In genomic region chr3:55248508-55248907, GRCm38 (mm10) we compare ENCODE assay signal across 9 mouse cellular contexts. TPM values are rescaled to one million over a fixed set of nuclear protein-coding genes. Genes with fewer than 3 reads are reported as not detected.
DNase-seq lines count a peak whose midpoint lies in the region; TF ChIP-seq lines count a peak whose summit lies in the region.
"Had no signal": no experiment of that assay in that cellular context is flagged by ENCODE, and none has a peak within 500 bp of the region (broad histone marks: within the 10 kb centered on the region; RNA-seq: fewer than 3 reads in every experiment).

No protein-coding gene starts in this region.

- TF ChIP-seq CTCF in brain, embryonic 14.5 days (IDR thresholded peaks at IDR 0.05; ENCODE audit: borderline replicate concordance, extremely low read depth, insufficient read depth, insufficient read length): no peak
- no peak for TF ChIP-seq CTCF in layer of hippocampus, adult 2 months (conservative IDR thresholded peaks at IDR 0.05)

- TF ChIP-seq POLR2A in brain, embryonic 14.5 days (IDR thresholded peaks at IDR 0.05; ENCODE audit: borderline replicate concordance, extremely low read depth, insufficient read depth, insufficient read length, poor library complexity, severe bottlenecking): no peak

- DNase-seq in heart, postnatal 25 days (ENCODE audit: low spot score): peak; percentile 4
- no peak for DNase-seq in heart, adult 11 months
- DNase-seq in 3134 (ENCODE audit: extremely low read depth, insufficient read length, low spot score): peak; percentile 57
- DNase-seq in brain, embryonic 14.5 days (ENCODE audit: low read depth): peak; percentile 94
- DNase-seq in layer of hippocampus, adult 2 months (ENCODE audit: low spot score in 2 of 2): peak; percentile 42 to 59
- no peak for DNase-seq in thymus, postnatal 25 days
- DNase-seq in spleen, adult 12 weeks (ENCODE audit: low spot score): no peak
- no peak for DNase-seq in thymus, postnatal 10 days (ENCODE audit: low spot score in 2 of 2)

- H3K27ac ChIP-seq in layer of hippocampus, adult 2 months: peak overlapping the region; percentile 24; the same call in 1 of the 2 replicates

- peak overlapping the region; percentile 9; the same call in 1 of the 2 replicates for H3K4me3 ChIP-seq in layer of hippocampus, adult 2 months

- intact Hi-C loops in heart, postnatal 25 days (cut with DNase I): loop anchor here (10.0 kb wide), 1 partner anchor 106 kb away; no protein-coding TSS in a partner anchor

RNA-seq across cellular contexts. Expression of gene Dclk1, which starts 6.3 kb away (rescaled TPM):
- total RNA-seq in heart, postnatal 25 days (2021): 1 to 10 TPM; 6.8 to 8.6 TPM
- polyA plus RNA-seq in brain, embryonic 14.5 days (2012; rRNA removed): 114 and 175 TPM in 2 replicates
- total RNA-seq in layer of hippocampus, adult 2 months (2021): 100 to 1,000 TPM; 569 to 585 TPM
- total RNA-seq: MEL had no signal

Comparison
In these comparisons a context has a peak if more than half of its experiments do, and no peak if none do; other contexts are left out.
1. DNase-seq: peak in heart, postnatal 25 days (single experiment), 3134 (single experiment), brain, embryonic 14.5 days (single experiment) and layer of hippocampus, adult 2 months (2 of 2); none in heart, adult 11 months (single experiment), thymus, postnatal 25 days (single experiment), spleen, adult 12 weeks (single experiment) and thymus, postnatal 10 days (0 of 2).
2. RNA of gene Dclk1, which starts 6.3 kb away (total RNA-seq): 569 to 585 TPM in layer of hippocampus, adult 2 months; 6.8 to 8.6 TPM in heart, postnatal 25 days; every median in the first group is over 10 times any median in the second.